Mouse (Mus musculus) heart, embryonic 14.5 days (tissue): Measurements from ENCODE around the gene E130308A19Rik. TPM values are rescaled to one million over a fixed set of nuclear protein-coding genes. Genes with fewer than 3 reads are reported as not detected.

ENCODE experiments used
- ATAC-seq: fragments of 200-750 bp; cut with Nextera tagmentation; 2 replicates; pipeline ENCODE4 v1.8.0; 2017; ENCODE audit warnings: low read depth, moderate TSS enrichment; ENCODE audit not compliant: insufficient number of reproducible peaks, insufficient read depth, low FRiP score
- H3K27ac ChIP-seq, 2 experiments: fragments of 200-500 bp in 1 of 2; fragments of 300-500 bp in 1 of 2; sonication (generic) in 1 of 2; replicated peaks in 1 of 2; 2 replicates each; pipeline ENCODE4 v1.5.1; 2012 to 2014; ENCODE audit warnings: low read depth in 2 of 2, low read length in 2 of 2, control low read depth in 1 of 2, mild to moderate bottlenecking in 1 of 2, mixed read lengths in 1 of 2; ENCODE audit not compliant: control insufficient read depth in 1 of 2, insufficient read depth in 1 of 2
- H3K27me3 ChIP-seq: fragments of 300-500 bp; sonication (generic); 2 replicates; pipeline ENCODE4 v1.6.1; 2014; ENCODE audit warnings: mild to moderate bottlenecking, low read length, control low read depth; ENCODE audit not compliant: control insufficient read depth, insufficient read depth
- H3K36me3 ChIP-seq: fragments of 300-500 bp; sonication (generic); 2 replicates; pipeline ENCODE4 v1.6.1; 2014; ENCODE audit warnings: mild to moderate bottlenecking, control low read depth, low read length, mixed read lengths; ENCODE audit not compliant: control insufficient read depth, insufficient read depth
- H3K4me1 ChIP-seq, 2 experiments: fragments of 200-500 bp in 1 of 2; fragments of 300-500 bp in 1 of 2; sonication (generic) in 1 of 2; 2 replicates each; pipeline ENCODE4 v1.6.1; 2012 to 2014; ENCODE audit warnings: low read length in 2 of 2, control low read depth in 1 of 2, mixed read lengths in 1 of 2; ENCODE audit not compliant: control insufficient read depth in 2 of 2, insufficient read depth in 2 of 2
- H3K4me2 ChIP-seq: fragments of 300-500 bp; sonication (generic); 2 replicates; pipeline ENCODE4 v1.6.1; 2014; ENCODE audit warnings: mild to moderate bottlenecking, low read length
- H3K4me3 ChIP-seq, 2 experiments: fragments of 200-500 bp in 1 of 2; fragments of 300-500 bp in 1 of 2; sonication (generic) in 1 of 2; 2 replicates each; pipeline ENCODE4 v1.5.1; 2012 to 2014; ENCODE audit warnings: low read length in 2 of 2, mild to moderate bottlenecking in 2 of 2, control low read depth in 1 of 2, low read depth in 1 of 2, moderate library complexity in 1 of 2; ENCODE audit not compliant: control insufficient read depth in 1 of 2, insufficient read depth in 1 of 2
- H3K9ac ChIP-seq: fragments of 300-500 bp; sonication (generic); 2 replicates; pipeline ENCODE4 v1.6.1; 2014; ENCODE audit warnings: mild to moderate bottlenecking, low read length
- H3K9me3 ChIP-seq: fragments of 300-500 bp; sonication (generic); 2 replicates; pipeline ENCODE4 v1.6.1; 2016; ENCODE audit warnings: low read length, control low read depth; ENCODE audit not compliant: control insufficient read depth
- WGBS: fragments of 180-500 bp; shearing (Covaris S2); extraction: QIAGEN DNeasy Blood & Tissue Kit; methylation state at CpG from one replicate; pipeline ENCODE4 v1.1.7; 2014; 5-methylcytosine and 5-hydroxymethylcytosine counted together
- polyA plus RNA-seq: library from polyadenylated mRNA; unstranded; fragments of >200 nt; fragmentation: Nextera tagmentation; extraction: Ambion mirVana; gene quantifications from 2 replicates; pipeline ENCODE4 v1.2.1, GENCODE M21; 2014

Gene E130308A19Rik
- polyA plus RNA-seq, 1 experiment from 2014 or later: 27.7 TPM

DNA sequence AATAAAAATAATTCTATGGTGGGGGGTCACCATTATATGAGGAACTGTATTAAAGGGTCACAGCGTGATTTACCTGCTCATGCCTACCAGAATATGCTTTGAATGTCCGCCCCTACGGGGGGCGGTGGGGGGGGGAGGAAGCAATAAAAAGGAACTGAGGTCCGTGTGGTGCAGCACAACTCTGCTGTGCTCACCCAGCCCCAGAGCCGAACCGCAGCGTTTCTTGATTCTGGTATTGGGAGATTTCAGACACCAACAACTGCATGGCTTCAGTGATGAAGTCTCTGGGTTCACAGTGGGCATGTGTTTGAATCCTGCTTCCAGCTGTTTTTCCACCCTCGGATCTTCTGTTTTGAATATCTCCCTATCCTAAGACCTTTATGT lies 101.9 kb downstream of the E130308A19Rik start:
- Histone ChIP-seq H3K9ac (no peak overlapping the region), H3K27ac (no peak overlapping the region), H3K27me3 (no peaks in the 10 kb centered on the region), H3K36me3 (no peaks in the 10 kb centered on the region), H3K4me2 (no peak overlapping the region), H3K4me1 (no peaks in the 10 kb centered on the region), H3K9me3 (no peaks in the 10 kb centered on the region), H3K4me3 (no peak overlapping the region)
- ATAC-seq: no peak
- WGBS: 89% methylated on average over 9 of the region's 9 CpGs

GRCm38 (mm10) chr4:59728839-59729238 lies 102.8 kb downstream of the E130308A19Rik start:
- H3K9ac ChIP-seq: no peak overlapping the region
- no peaks in the 10 kb centered on the region for H3K27me3 ChIP-seq
- H3K4me3 ChIP-seq: no peak overlapping the region
- WGBS: 91% methylated on average over 2 of the region's 2 CpGs
- no peaks in the 10 kb centered on the region for H3K4me1 ChIP-seq
- H3K27ac ChIP-seq: no peak overlapping the region
- H3K9me3 ChIP-seq: no peaks in the 10 kb centered on the region
- H3K4me2 ChIP-seq: no peak overlapping the region
- H3K36me3 ChIP-seq: no peaks in the 10 kb centered on the region
- ATAC-seq: no peak

DNA sequence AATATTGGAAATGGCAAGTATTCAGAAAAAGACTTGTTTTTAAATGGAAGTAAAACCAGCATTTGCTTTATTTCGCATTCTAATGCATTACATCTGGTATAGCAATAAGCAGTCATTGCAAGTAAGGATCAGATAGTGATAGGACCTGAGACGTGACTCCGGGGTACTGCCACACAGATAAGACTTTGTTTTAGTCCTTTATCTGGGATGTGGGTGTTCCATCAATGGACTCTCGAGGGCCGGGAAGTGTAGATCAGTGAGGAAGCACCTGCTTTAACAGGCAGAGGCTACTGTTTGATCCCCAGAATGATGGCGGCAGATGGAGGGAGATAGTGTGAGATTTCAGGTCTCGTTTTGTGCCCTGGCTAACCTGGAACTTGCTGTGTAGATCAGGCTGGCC lies 105.5 kb downstream of the E130308A19Rik start:
- Histone ChIP-seq H3K9ac (no peak overlapping the region), H3K27ac (no peak overlapping the region), H3K9me3 (no peaks in the 10 kb centered on the region), H3K4me2 (no peak overlapping the region), H3K36me3 (no peaks in the 10 kb centered on the region), H3K4me1 (no peaks in the 10 kb centered on the region), H3K4me3 (no peak overlapping the region), H3K27me3 (no peaks in the 10 kb centered on the region)
- no peak for ATAC-seq
- whole genome bisulfite sequencing: 76% methylated on average over 7 of the region's 7 CpGs

GRCm38 (mm10) chr4:59739321-59739720 lies 113.3 kb downstream of the E130308A19Rik start:
- Histone ChIP-seq H3K9me3 (0 out of 2 replicates have a peak, but pooled peaks cover 4% of the 10 kb centered on the region), H3K4me1 (no peaks in the 10 kb centered on the region), H3K27me3 (no peaks in the 10 kb centered on the region), H3K9ac (no peak overlapping the region), H3K36me3 (no peaks in the 10 kb centered on the region), H3K4me3 (no peak overlapping the region), H3K4me2 (no peak overlapping the region), H3K27ac (no peak overlapping the region)
- no peak for ATAC-seq
- 98% methylated on average over 4 of the region's 4 CpGs for WGBS

DNA sequence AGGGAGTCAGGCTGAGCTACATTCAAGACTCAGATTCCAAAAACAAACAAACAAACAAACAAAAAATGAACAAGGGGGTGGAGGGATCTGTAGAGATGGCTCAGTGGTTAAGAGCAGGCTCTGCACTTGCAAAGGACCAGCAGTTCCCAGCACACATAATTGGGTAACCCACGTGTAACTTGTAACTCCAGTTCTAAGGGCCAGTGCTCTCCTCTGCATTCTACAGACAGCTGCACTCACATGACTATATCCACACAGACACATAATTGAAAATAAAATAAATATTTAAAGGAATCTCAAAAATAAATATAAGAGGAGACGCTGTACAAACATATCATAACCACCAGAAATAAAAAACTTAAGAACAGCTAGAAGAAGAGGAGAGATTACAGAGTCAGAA lies 113.9 kb downstream of the E130308A19Rik start:
- no peaks in the 10 kb centered on the region for H3K4me1 ChIP-seq
- H3K9ac ChIP-seq: no peak overlapping the region
- H3K9me3 ChIP-seq: 0 out of 2 replicates have a peak, but pooled peaks cover 4% of the 10 kb centered on the region
- no peak overlapping the region for H3K4me3 ChIP-seq
- WGBS: 85% methylated on average over 2 of the region's 2 CpGs
- no peak for ATAC-seq
- no peak overlapping the region for H3K27ac ChIP-seq
- no peak overlapping the region for H3K4me2 ChIP-seq
- H3K36me3 ChIP-seq: no peaks in the 10 kb centered on the region
- no peaks in the 10 kb centered on the region for H3K27me3 ChIP-seq

- no peak overlapping the region for H3K27ac ChIP-seq
- H3K9ac ChIP-seq: no peak overlapping the region
- H3K4me2 ChIP-seq: no peak overlapping the region
- H3K9me3 ChIP-seq: no peaks in the 10 kb centered on the region
- H3K27me3 ChIP-seq: no peaks in the 10 kb centered on the region
- 65% methylated on average over 13 of the region's 13 CpGs for WGBS
- ATAC-seq: no peak
- H3K4me3 ChIP-seq: no peak overlapping the region
- peaks cover 10% of the 10 kb centered on the region for H3K36me3 ChIP-seq
- H3K4me1 ChIP-seq: peaks cover 2 to 14% of the 10 kb centered on the region in 2 experiments; a peak in 2 of 4 replicates
Measured at GRCm38 (mm10) chr4:59753491-59754140, 127.6 kb downstream of the E130308A19Rik start.

DNA sequence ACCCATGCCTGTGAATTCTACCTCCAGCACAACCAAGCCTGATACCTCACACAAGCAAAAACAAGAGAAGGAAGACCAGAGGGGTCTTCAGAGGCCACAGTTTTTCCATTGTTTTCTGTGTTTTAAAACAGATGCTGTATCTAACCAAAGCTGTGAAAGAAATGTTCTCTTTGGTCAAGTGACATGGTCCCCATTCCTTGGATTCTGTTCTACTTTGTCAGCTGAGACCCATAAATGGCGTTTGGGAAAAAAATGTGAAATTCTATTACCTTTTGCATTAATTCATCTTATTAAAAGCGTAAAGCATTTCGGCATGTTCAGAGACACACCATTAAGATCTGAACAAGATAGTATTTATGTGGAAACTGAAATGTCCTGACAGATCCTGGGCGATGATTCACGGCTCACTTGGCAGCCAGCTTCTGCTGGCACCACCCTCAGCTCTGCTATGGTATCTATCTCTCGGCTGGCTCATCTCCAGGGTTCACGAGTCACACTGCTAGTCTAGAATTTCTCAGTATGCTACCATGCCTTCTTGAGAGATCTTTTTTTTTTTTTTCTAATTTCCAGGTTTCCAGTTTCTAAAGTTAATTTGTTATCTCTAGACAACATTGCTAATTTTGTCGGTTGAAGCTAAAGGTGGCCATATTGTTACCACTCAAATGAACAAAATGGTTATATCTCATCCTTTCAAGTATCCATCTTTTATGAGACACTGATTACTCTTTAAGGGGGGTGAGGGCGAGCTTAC lies 130.5 kb downstream of the E130308A19Rik start:
- no peak for ATAC-seq
- no peaks in the 10 kb centered on the region for H3K27me3 ChIP-seq
- no peak overlapping the region for H3K27ac ChIP-seq
- H3K4me1 ChIP-seq: peaks cover 4 to 14% of the 10 kb centered on the region in 2 experiments; a peak in 2 of 4 replicates
- WGBS: 62% methylated on average over 9 of the region's 9 CpGs
- no peaks in the 10 kb centered on the region for H3K9me3 ChIP-seq
- peaks cover 10% of the 10 kb centered on the region for H3K36me3 ChIP-seq
- H3K9ac ChIP-seq: no peak overlapping the region
- H3K4me3 ChIP-seq: no peak overlapping the region
- no peak overlapping the region for H3K4me2 ChIP-seq
